Mouse (Mus musculus): ENCODE data around the gene Tspan2.

Tspan2 gene

DNA sequence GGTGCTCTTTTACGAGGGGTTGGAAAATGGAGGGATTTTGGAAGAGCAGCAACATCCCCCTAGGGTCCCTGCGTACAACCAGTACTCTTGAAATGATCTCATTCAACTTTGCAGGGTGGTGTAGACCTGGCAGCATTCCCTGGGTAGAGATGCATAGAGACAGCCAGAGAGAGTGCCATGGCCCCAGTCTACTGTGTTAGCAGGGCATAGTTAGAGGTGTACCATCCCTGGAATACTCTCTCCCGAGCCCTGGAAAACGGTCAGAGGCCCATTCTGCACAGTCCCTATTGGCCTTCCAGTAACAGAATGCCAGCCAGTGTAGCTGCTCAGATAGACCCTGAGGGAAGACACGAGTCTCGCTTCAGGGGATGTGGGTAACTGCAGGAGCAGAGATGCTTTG is 1.3 kb downstream of the Tspan2 start:
- DNase-seq = no peak

DNA sequence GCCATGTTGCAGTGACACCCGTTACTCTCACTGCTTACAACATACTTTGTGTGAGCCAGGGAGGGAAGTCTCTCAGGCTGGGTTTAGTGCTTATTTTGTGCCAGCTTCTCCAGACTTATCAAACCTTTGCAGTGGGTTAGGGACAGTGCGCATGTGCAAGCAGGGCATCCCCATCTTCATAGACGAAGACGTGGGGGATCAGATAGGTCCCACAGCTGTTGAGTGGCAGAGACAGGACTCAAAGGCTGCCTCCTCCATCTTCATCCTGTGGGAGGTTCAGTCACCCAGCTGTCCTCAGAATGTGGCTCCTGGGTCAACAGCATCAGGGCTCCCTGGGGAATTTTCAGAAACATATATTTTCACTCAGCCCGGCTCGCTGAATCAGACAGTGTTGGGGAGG is 2.1 kb downstream of the Tspan2 start:
- no peak for DNase-seq

DNA sequence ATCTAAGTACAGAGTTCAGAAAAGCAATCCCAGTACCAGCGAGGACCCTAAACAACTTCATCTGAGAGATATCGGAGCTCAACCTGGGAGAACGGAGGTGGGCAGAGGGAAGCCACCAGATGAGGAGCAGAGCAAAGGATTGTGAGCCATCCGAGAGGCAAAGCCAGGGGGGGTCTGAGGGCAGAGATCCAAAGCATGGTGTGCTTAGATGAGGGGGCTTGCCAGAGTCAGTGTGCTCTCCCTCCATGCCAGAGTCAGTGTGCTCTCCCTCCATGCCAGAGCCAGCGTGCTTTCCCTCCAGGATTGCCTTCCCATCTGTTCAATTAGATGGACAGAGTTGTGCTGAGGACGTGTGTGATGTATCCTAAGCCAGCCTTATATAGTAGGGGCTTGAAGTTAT is 2.8 kb downstream of the Tspan2 start:
- no peak for DNase-seq

DNA sequence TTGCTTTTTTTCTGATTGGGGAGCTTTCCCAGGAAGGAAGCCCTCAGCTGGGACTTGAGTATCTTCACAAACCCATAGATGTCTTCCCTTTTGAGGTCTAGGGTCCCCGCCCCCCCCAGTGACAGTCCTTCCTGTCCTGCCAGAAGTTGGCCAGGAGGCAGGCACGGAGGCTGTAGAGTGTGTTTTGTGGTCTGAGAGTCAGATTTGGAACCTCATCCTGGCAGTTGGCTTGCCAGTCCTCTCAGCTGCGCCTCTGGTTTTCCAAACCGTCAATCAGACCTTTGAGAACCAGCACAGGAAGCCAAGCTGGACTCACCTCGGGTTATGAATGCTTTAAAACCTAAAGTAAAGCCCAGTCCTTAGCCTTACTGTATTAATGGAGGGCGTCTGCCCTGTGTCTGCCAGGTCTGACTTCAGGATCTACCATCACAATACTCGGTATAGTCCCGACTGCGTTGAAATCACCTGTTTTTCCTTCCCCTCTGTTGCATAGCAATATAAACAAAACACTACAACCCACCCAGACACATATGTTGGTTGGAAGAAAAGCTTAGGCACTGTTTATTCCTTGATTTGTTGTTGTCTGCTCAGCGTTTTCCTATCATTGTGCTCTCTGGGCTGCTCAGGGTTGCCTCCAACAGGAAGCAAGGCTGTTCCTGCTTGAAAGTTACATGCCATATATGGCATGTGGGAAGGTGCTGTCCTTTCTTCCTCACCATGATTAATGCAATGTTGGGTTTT is 4.0 kb downstream of the Tspan2 start:
- DNase-seq = peak; percentile 47 to 49

DNA sequence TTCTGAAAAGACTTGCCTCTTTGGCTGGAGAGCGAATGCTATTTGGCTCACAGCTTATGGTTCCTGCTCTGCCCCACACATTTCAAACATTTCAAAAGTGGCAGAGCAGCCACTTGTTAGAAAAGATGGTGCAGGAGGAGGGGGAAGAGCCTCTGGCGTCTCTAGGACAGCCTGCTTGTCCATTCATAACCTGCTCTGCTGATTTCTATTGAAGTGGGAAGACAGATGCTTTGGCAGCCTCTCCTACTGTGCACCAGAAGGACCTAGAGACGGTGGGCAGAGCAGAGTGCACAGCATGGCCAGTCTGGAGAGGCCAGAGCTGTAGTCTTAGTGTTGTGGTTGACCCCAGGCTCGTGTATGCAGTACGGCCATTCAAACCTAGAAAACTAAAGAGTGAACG is 4.6 kb downstream of the Tspan2 start:
- DNase-seq = no peak

GRCm38 (mm10) chr3:102742725-102743124 is 8.4 kb downstream of the Tspan2 start:
- DNase-seq = no peak

DNA sequence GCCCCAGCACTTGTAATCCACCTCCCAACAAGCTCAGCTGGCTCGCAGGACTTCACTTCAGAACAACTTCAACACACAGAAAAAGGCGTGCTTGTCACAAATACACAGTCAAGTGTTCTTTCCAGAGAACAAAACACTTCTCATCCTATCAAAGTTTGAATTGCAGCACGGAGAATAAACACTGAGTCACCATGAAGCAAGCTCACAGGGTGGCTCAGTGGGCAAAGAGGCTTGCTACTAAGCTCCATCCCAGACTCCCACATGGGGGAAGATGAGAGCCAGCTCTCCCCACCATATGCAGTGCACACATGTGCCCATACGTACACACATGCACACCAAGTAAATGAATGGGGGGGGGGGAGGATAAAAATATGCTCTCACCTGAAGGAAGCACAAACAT is 8.9 kb downstream of the Tspan2 start:
- peak; percentile 42 to 54 for DNase-seq

DNA sequence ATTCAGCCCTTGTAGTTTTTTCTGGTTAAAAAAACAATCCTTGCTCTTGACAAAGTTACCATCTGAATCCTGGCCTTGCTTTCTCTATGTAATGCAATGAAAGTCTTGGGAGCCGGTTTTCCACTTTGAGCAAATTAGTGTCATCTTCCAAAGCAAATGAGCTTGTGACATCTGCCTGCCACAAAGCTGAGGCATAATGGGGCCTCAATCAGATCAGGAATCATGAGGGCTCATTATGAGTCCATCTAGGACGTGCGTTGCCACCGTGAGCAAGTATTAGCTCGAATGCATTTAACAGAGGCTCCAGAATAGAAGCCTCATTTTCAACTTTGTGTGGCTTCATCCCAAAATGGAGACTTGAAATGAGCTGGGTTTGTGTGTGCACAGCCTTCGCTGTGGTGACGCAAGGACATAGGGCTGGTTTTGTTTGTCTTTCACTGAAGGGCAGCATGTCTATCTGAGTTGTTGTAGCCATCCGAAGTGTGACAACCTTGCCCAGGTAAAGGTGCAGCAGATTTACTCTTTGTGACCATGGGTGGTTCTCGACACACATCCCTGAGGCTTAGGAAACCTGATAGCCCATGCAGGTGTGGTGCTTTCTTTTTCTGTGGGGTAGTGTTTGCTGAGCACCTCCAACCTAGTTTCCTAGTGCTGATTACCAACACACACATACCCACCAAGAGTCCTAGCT is 9.6 kb downstream of the Tspan2 start:
- no peak for DNase-seq

DNA sequence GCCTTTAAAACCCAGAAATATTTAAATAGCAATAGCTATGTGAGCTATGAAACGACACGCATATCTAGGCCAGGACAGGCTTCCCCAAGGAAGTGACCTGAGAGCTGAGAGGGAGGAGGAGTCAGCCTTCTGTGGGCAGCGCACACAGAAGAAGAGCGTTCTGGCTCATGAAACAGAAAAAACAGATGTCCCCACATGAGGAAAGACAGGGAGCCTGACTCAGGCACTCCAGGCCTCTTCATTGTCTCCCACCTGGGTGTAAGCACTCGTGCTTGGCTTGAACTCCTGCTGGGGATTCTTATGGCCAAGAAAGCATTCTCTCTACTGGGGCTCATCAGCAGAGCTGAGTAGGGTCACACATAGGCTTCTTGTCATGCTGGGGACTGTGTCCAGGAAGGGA is 10.3 kb downstream of the Tspan2 start:
- DNase-seq = peak in 1 of 2 experiments; percentile 49

DNA sequence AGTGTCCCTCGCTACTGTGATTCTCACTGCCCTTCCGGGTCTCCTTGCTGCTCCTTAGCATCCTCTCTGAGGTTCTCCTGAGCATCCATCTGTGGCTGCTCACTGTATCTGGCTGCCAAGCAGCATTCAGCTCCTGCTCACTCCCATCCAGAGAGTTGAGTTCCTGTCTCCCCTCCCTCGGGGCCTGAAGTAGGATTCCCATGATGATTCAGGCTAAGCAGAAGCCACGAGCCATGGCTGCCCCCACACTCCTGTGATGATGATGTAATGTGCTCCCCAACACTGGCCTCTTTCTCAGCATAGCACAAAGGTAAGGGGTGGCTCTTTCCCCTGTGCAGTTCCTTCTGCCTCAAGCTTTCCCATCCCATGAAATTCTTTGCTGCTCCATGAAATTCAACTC is 11.8 kb downstream of the Tspan2 start:
- DNase-seq = no peak

- no peak for DNase-seq
These were observed 13.7 kb downstream of the Tspan2 start for GRCm38 (mm10) chr3:102748038-102748437.

- no peak for DNase-seq
These were observed 14.4 kb downstream of the Tspan2 start for GRCm38 (mm10) chr3:102748686-102749085.

DNA sequence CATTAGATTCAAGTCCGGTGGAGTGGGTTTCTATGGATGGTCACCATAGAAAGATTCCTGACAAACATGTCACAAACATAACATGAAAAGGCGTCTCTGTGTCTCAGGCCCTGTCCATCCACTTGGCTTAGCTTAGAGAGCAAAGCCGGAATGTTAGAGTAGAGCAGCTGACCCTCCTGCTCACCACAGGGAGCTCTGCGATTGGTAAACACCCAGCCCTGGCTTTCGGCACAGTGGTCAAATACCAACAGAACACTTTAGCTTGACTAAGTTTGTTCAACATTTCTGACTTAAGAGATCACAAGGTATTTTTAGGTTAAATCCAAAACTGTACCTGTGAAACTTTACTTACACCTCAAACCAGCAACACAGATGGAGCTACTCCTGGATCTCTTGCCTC is 16.8 kb downstream of the Tspan2 start:
- DNase-seq = peak; percentile 44 to 77

- peak in 1 of 2 experiments; percentile 43 for DNase-seq
These were observed 17.2 kb downstream of the Tspan2 start for GRCm38 (mm10) chr3:102751536-102751935.

GRCm38 (mm10) chr3:102752053-102752452 is 17.7 kb downstream of the Tspan2 start:
- DNase-seq = no peak

DNA sequence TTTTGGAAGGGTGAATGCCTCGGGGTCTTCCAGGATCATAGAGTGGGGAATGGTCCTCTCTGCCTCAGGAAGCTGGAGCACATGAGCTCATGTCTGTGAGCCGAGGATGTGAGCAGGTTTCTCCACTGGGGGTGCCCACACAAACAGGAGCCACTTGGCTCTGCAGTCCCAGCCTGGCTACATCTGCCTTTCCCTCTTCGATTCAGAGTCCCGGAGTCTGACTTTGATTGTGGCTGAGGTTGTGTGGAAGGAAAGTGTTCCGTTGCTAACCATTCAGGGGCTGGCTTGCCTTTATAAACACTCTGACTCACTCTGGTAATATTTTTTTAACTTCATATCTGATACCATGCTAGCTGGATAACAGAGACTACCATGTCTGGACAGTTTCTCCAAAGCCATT is 18.1 kb downstream of the Tspan2 start:
- no peak for DNase-seq

DNA sequence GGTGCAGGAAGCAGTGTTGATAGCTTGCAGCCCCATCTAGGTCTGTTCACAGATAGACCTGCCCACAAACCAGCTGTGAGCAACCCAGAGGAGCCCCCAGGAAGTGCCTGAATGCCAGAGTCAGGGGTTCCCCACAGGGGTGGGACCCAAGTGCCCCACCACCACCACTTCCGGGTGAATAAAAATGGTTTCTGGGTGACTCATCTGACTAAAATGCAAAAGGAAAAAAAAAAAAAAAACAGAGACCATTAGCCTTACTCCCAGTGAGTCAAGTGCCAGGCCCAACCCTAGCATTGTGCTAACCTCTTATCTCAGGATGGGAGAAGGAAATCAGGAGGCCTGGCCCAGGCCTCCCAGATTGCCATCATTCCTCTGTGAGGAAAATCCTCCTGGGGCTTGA is 21.5 kb downstream of the Tspan2 start:
- DNase-seq = peak; percentile 32 to 64

GRCm38 (mm10) chr3:102757019-102757418 is 22.7 kb downstream of the Tspan2 start:
- no peak for DNase-seq

DNA sequence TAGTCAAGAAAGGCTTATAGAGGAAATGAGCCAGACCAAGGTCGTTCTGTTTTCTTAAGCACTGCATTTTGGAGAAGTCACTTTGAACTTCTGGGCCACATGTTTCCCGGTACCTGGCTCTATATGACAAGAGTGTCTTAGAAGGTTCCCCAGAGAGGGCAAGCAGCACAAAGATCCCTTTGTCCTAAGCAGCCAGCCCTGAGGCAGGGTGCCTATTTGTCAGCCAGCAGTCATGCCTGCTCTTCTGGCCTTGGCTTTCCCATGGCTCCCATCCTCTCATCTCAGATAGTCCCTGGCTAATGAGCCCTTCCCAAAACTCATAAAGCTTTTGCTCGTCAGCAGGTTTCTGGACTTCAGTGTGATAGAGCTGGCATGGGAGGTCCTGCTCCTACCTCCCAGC is 25.9 kb downstream of the Tspan2 start:
- no peak for DNase-seq

DNA sequence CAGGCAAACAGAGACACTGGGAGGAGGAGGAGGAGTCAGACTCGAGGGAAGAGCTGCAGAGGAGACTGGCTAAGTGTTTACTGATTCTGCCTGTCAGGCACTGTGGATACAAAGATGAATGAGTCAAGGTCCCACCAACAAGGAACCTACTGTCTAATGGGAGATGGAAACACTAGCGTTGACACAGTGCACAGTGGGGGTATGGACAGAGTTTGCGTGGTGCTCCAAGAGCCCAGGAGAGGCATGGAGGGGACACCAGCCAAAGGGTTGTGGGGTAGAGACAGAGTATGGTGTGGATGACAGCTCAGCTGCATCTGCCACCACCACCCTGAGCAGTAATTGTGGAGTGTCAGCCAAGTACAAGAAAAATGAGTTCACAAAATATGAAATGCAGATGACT is 28.1 kb downstream of the Tspan2 start:
- DNase-seq = no peak

DNA sequence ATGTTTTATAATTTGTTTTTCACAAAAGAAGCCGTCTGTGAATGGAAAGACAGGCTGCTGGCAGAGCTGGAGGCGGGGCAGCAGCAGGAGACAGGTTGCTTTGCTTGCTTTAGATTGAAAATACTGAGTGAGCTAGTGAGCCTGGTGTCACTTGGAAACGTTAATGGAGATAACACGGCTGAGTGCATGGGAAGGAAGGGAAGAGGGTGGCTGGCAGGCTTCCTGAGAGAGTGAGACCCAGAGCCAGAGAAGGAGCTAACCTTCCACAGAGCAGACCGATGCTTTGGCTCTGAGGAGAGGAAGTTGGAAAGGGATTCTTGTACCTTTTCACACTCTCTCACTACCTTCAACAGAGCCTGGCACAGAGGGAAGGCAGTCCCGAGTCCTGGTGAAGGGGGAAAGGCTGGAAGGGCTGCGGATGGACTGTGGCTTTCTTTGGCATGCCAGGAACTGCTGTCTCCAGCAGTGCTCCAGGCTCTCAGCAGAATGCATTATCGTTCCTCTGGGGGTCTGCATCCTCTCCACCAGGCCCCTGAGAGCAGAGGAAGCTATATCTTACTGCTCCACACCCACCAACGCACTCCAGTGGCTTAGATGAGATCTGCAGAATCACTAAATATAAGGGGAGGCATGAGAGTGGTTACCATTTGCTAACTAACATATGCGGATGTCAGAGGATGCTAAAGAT is 29.5 kb downstream of the Tspan2 start:
- DNase-seq = peak in 1 of 2 experiments; percentile 38

DNA sequence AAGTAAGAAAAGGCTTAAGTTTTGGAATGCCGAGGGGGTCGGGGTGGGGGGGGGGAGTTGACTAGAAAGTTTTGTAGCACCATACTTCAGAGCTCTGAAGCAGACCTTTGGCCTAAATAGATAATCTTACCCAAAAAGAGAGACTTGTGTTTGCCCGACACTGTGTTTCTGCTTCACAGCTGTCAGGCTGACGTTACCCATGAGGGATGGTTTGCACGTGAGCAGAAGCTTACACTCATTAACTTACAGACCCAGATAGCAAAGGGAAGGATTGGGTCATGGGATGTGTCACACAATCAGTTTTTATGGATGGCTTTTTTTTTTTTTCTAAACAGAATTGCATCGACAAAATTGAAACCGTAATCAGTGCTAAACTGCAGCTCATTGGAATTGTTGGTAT is 30.5 kb downstream of the Tspan2 start:
- DNase-seq = no peak

GRCm38 (mm10) chr3:102773018-102773417 is 38.7 kb downstream of the Tspan2 start:
- no peak for DNase-seq

DNA sequence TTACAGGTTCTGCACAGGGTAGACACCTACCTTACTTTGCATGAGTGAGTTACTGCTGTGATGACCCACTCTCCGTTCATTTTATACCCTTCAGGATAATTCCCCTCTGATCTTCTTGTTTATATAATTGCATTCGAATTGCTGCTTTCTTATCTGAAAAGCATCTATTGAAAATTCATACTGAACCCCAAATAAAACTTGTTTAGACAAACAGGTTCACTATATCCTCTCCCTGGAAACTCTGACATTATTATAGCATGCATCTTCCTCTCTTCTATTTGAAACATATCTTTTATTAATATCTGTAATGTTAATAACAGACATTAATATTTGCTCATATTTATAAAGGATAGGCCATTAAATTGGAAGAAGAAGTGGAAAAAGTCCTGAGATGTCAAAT is 48.3 kb downstream of the Tspan2 start, which contains the start of gene Tshb:
Gene Tshb (minus strand): TSS at position 101 of the 400 bp plus-strand sequence.
- no peak for DNase-seq
